Mouse (Mus musculus) cerebellum, adult 2 months (tissue): ENCODE results near the gene Scd2. TPM values are rescaled to one million over a fixed set of nuclear protein-coding genes. Genes with fewer than 3 reads are reported as not detected.
"Not testable (repeated sequence)": the region's sequence is repeated elsewhere in the genome, so short reads cannot be mapped to it uniquely, and the experiment has no call there.

ENCODE experiments used
- DNase-seq, 2 experiments: peaks; one replicate each; pipeline ENCODE4 v3.0.0; 2021
- H3K27ac ChIP-seq: fragments of 200-500 bp; 2 replicates; pipeline ENCODE4 v1.5.1; 2012; ENCODE audit warnings: low read length, control low read depth, inconsistent platforms; ENCODE audit not compliant: insufficient read depth
- H3K27me3 ChIP-seq: fragments of 200-500 bp; 2 replicates; pipeline ENCODE4 v1.6.1; 2012; ENCODE audit warnings: inconsistent platforms, mild to moderate bottlenecking, low read length, moderate library complexity; ENCODE audit not compliant: control insufficient read depth, insufficient read depth
- H3K4me1 ChIP-seq: fragments of 200-500 bp; 2 replicates; pipeline ENCODE4 v1.6.1; 2011; ENCODE audit warnings: low read length; ENCODE audit not compliant: control insufficient read depth, insufficient read depth
- H3K4me3 ChIP-seq: fragments of 200-500 bp; replicated peaks from 2 replicates; pipeline ENCODE3; 2011; ENCODE audit warnings: mild to moderate bottlenecking, low read depth, low read length, control low read depth; ENCODE audit not compliant: insufficient read depth
- CTCF ChIP-seq: fragments of 200-500 bp; IDR thresholded peaks from 2 replicates; pipeline ENCODE4 v1.5.1; 2011; ENCODE audit warnings: low read depth, mild to moderate bottlenecking, control low read depth, low read length, moderate library complexity, borderline replicate concordance; ENCODE audit not compliant: insufficient read depth
- POLR2A ChIP-seq: fragments of 200-500 bp; IDR thresholded peaks from 2 replicates; pipeline ENCODE4 v1.6.1; 2011; ENCODE audit warnings: low read length, control low read depth, borderline replicate concordance; ENCODE audit not compliant: insufficient read depth
- WGBS: fragments of 180-500 bp; shearing (Covaris S2); methylation state at CpG from one replicate; pipeline ENCODE4 v1.1.7; 2018; 5-methylcytosine and 5-hydroxymethylcytosine counted together
- polyA plus RNA-seq: library from polyadenylated mRNA; depleted of rRNA; stranded (reverse); fragments of >200 nt; gene quantifications from 2 replicates; pipeline ENCODE4 v1.2.3, GENCODE M21; 2012

Gene Scd2
- polyA plus RNA-seq, 1 experiment = 743 TPM

DNA sequence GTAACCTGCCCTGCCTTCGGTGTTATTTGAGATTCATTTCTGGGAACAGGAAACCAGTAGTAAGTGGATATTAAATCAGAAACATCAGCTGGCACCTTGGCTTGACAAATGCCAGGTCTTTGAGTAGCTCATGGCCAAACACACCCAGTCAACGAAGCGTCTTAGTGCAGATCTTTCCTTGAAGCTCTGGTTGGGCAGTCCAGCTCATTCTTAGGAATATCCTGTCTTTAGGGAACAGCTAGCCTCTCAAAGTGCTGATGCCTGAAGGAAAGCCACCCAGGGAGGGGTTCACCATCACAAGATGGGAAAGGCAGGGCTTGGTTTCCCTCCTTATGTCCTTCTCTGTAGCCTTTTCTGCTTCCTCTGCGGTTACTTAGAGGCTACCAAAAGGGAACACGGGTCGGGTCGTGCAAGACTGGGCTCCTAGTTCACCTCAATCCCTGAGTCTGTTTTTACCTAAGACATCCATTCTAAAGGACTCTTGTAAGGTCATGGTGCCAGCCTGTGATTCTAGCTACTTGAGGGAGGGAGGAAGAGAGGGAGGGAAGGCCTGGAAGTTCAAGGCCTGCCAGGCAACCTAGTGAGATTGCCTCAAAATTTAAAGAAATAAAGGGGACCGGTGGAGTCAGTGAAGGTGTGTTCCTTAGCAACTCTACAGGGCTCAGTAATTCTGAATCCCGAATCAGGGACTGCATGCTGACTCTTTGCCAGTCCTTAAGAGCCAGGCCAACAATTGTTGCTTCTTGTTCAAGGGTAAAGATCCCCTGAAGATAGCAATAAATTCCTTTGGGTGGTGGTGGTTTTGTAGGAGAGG lies 13.8 kb downstream of the Scd2 start:
- no peak for DNase-seq
- WGBS = 72% methylated on average over 9 of the region's 9 CpGs
- H3K27me3 ChIP-seq = no peaks in the 10 kb centered on the region

GRCm38 (mm10) chr19:44307915-44308470 lies 14.5 kb downstream of the Scd2 start:
- TF ChIP-seq CTCF = no peak
- TF ChIP-seq POLR2A = no peak
- Histone ChIP-seq H3K4me1 (peaks cover 3% of the 10 kb centered on the region; the same call in 1 of the 2 replicates), H3K27me3 (no peaks in the 10 kb centered on the region), H3K4me3 (no peak overlapping the region), H3K27ac (no peak overlapping the region)
- DNase-seq = no peak
- WGBS = 82% methylated on average over 6 of the region's 6 CpGs

More for the DNA sequence above, 13.8 kb downstream of the Scd2 start:
- Histone ChIP-seq H3K4me1 (peaks cover 3% of the 10 kb centered on the region; the same call in 1 of the 2 replicates), H3K27ac (no peak overlapping the region), H3K4me3 (no peak overlapping the region)
- TF ChIP-seq POLR2A (no peak), CTCF (no peak)

GRCm38 (mm10) chr19:44308611-44309246 lies 15.3 kb downstream of the Scd2 start:
- no peak for DNase-seq
- Histone ChIP-seq H3K27ac (no peak overlapping the region), H3K4me1 (peaks cover 3% of the 10 kb centered on the region; the same call in 1 of the 2 replicates), H3K27me3 (no peaks in the 10 kb centered on the region), H3K4me3 (no peak overlapping the region)
- WGBS = 81% methylated on average over 8 of the region's 8 CpGs
- no peak for TF ChIP-seq POLR2A
- no peak for TF ChIP-seq CTCF

DNA sequence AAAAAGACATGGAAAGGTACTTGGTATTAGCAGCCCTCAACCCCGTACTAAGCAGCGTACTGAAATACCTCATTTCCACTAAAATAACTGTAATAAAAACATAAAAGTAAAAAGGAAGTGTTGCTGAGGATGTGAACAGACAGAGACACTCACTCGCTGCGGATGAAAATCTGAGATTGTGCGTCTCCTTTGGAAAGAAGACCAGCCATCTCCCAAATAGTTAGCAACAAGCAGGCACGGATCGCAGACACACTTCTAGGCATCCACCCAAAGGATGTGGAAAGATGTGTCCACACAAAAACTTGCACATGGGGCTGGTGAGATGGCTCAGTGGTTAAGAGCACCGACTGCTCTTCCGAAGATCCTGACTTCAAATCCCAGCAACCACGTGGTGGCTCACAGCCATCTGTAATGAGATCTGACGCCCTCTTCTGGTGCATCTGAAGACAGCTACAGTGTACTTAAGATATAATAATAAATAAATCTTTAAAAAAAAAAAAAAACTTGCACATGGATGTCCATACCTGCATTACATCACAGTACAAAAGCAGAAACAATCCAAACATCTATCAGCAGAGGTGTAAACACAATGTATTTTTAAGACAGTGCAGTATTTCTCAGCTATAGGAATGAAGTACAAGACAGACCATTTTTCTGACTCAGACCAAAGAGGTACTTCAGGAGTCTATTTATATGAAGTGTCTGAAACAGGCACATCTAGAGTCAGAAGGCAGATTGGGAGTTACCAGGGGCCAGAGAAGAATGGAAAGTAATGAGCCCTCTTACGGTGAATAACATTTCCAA lies 16.1 kb downstream of the Scd2 start:
- no peak overlapping the region for H3K4me3 ChIP-seq
- DNase-seq = no peak
- peaks cover 6% of the 10 kb centered on the region; the same call in 1 of the 2 replicates for H3K4me1 ChIP-seq
- no peak for TF ChIP-seq POLR2A
- TF ChIP-seq CTCF = no peak
- H3K27me3 ChIP-seq = no peaks in the 10 kb centered on the region
- H3K27ac ChIP-seq = no peak overlapping the region
- WGBS = 79% methylated on average over 12 of the region's 12 CpGs

- 92% methylated on average over 1 of the region's 1 CpGs for WGBS
- not testable (repeated sequence) for H3K27me3 ChIP-seq, H3K4me1 ChIP-seq, DNase-seq, H3K4me3 ChIP-seq, H3K27ac ChIP-seq
These were observed 16.7 kb downstream of the Scd2 start for GRCm38 (mm10) chr19:44310155-44310575.

GRCm38 (mm10) chr19:44310814-44311213 lies 17.3 kb downstream of the Scd2 start:
- 41% methylated on average over 5 of the region's 5 CpGs for WGBS

GRCm38 (mm10) chr19:44311306-44312006 lies 18.0 kb downstream of the Scd2 start:
- H3K4me3 ChIP-seq = no peak overlapping the region
- no peaks in the 10 kb centered on the region for H3K27me3 ChIP-seq
- DNase-seq = no peak
- TF ChIP-seq CTCF (no peak), POLR2A (no peak)
- WGBS = 77% methylated on average over 8 of the region's 8 CpGs
- H3K4me1 ChIP-seq = peaks cover 6% of the 10 kb centered on the region; the same call in 1 of the 2 replicates
- H3K27ac ChIP-seq = peak overlapping the region; percentile 72; the same call in 1 of the 2 replicates

More at GRCm38 (mm10) chr19:44310814-44311213, 17.3 kb downstream of the Scd2 start:
- H3K27ac ChIP-seq = no peak overlapping the region; the same call in 1 of the 2 replicates
- no peaks in the 10 kb centered on the region for H3K27me3 ChIP-seq
- TF ChIP-seq CTCF (no peak), POLR2A (no peak)
- no peak overlapping the region for H3K4me3 ChIP-seq
- no peak for DNase-seq
- H3K4me1 ChIP-seq = peaks cover 6% of the 10 kb centered on the region; the same call in 1 of the 2 replicates
